Mouse (Mus musculus) gastrocnemius, postnatal 14 days (tissue): ENCODE data around the gene Stat4. TPM values are rescaled to one million over a fixed set of nuclear protein-coding genes. Genes with fewer than 3 reads are reported as not detected.

Experiments
- total RNA-seq, 2 experiments: library from RNA; stranded (reverse); gene quantifications; 2 replicates each; pipeline ENCODE4 v1.2.3; 2021

Stat4 gene
- total RNA-seq, 2 experiments from 2014 or later: not detected

Other genes starting within 250 kb of the Stat4 start
- 10 to 100 TPM; 26.0 to 28.2 TPM for gene Myo1b, start 71.1 kb upstream of the Stat4 start, total RNA-seq
- 10 to 100 TPM; 11.5 to 11.9 TPM for gene Stat1, start 132.3 kb downstream of the Stat4 start, total RNA-seq
- gene Gls, start 246.1 kb downstream of the Stat4 start, total RNA-seq: 10 to 100 TPM; 46.5 to 50.9 TPM